Mouse (Mus musculus): ENCODE data around the gene Neurl3. TPM values are rescaled to one million over a fixed set of nuclear protein-coding genes. Genes with fewer than 3 reads are reported as not detected.
A peak's percentile ranks its signal among the peaks of the same experiment; 100 is the strongest.

Gene Neurl3
- polyA plus RNA-seq, 1 experiment from 2014 or later, result 0.53 TPM

- Histone ChIP-seq H3K4me2 (replicated peaks) (no peak overlapping the region), H3K4me1 (no peaks in the 10 kb centered on the region), H3K36me3 (no peaks in the 10 kb centered on the region), H3K9me3 (no peaks in the 10 kb centered on the region), H3K27me3 (no peaks in the 10 kb centered on the region), H3K9ac (replicated peaks) (no peak overlapping the region), H3K27ac (replicated peaks) (no peak overlapping the region), H3K4me3 (no peak overlapping the region)
- ATAC-seq (replicated peaks), result no peak
- WGBS, result 92% methylated on average over 8 of the region's 8 CpGs
Measured at GRCm38 (mm10) chr1:36293470-36293869, 19.0 kb upstream of the Neurl3 start.

- 93% methylated on average over 6 of the region's 6 CpGs for WGBS
- Histone ChIP-seq H3K4me3 (no peak overlapping the region), H3K9ac (replicated peaks) (no peak overlapping the region)
Measured at GRCm38 (mm10) chr1:36281849-36282248, 7.4 kb upstream of the Neurl3 start.

GRCm38 (mm10) chr1:36280938-36281337 lies 6.5 kb upstream of the Neurl3 start:
- H3K4me1 ChIP-seq, result no peaks in the 10 kb centered on the region
- 85% methylated on average over 3 of the region's 3 CpGs for WGBS

More at GRCm38 (mm10) chr1:36281849-36282248, 7.4 kb upstream of the Neurl3 start:
- Histone ChIP-seq H3K36me3 (no peaks in the 10 kb centered on the region), H3K4me1 (no peaks in the 10 kb centered on the region), H3K27ac (replicated peaks) (no peak overlapping the region), H3K9me3 (no peaks in the 10 kb centered on the region), H3K27me3 (no peaks in the 10 kb centered on the region), H3K4me2 (replicated peaks) (no peak overlapping the region)
- ATAC-seq (replicated peaks), result no peak

GRCm38 (mm10) chr1:36279202-36279601 lies 4.7 kb upstream of the Neurl3 start:
- Histone ChIP-seq H3K9ac (replicated peaks) (no peak overlapping the region), H3K27me3 (no peaks in the 10 kb centered on the region), H3K9me3 (no peaks in the 10 kb centered on the region), H3K4me3 (no peak overlapping the region), H3K27ac (replicated peaks) (no peak overlapping the region), H3K36me3 (no peaks in the 10 kb centered on the region), H3K4me1 (no peaks in the 10 kb centered on the region), H3K4me2 (replicated peaks) (no peak overlapping the region)
- ATAC-seq (replicated peaks), result no peak
- WGBS, result 20% methylated on average over 3 of the region's 3 CpGs

More at GRCm38 (mm10) chr1:36280938-36281337, 6.5 kb upstream of the Neurl3 start:
- H3K4me3 ChIP-seq, result no peak overlapping the region
- no peak overlapping the region for H3K9ac ChIP-seq (replicated peaks)
- no peaks in the 10 kb centered on the region for H3K27me3 ChIP-seq
- no peak overlapping the region for H3K27ac ChIP-seq (replicated peaks)
- no peaks in the 10 kb centered on the region for H3K9me3 ChIP-seq
- no peak overlapping the region for H3K4me2 ChIP-seq (replicated peaks)
- ATAC-seq (replicated peaks), result no peak
- no peaks in the 10 kb centered on the region for H3K36me3 ChIP-seq

GRCm38 (mm10) chr1:36277267-36278060 lies 3.0 kb upstream of the Neurl3 start:
- H3K9me3 ChIP-seq, result no peaks in the 10 kb centered on the region
- 17% methylated on average over 7 of the region's 7 CpGs for WGBS
- H3K4me3 ChIP-seq, result no peak overlapping the region
- H3K4me2 ChIP-seq (replicated peaks), result no peak overlapping the region
- no peak overlapping the region for H3K27ac ChIP-seq (replicated peaks)
- ATAC-seq (replicated peaks), result peak; percentile 35; the same call in 1 of the 2 replicates
- no peaks in the 10 kb centered on the region for H3K36me3 ChIP-seq
- H3K9ac ChIP-seq (replicated peaks), result no peak overlapping the region
- H3K4me1 ChIP-seq, result no peaks in the 10 kb centered on the region
- H3K27me3 ChIP-seq, result no peaks in the 10 kb centered on the region

- Histone ChIP-seq H3K9me3 (no peaks in the 10 kb centered on the region), H3K27ac (replicated peaks) (no peak overlapping the region), H3K4me1 (no peaks in the 10 kb centered on the region), H3K4me2 (replicated peaks) (no peak overlapping the region), H3K36me3 (no peaks in the 10 kb centered on the region), H3K27me3 (no peaks in the 10 kb centered on the region), H3K4me3 (no peak overlapping the region), H3K9ac (replicated peaks) (no peak overlapping the region)
- ATAC-seq (replicated peaks), result no peak
- WGBS, result 79% methylated on average over 13 of the region's 13 CpGs
Measured at GRCm38 (mm10) chr1:36275635-36276389, 1.3 kb upstream of the Neurl3 start.

GRCm38 (mm10) chr1:36273288-36273687 lies 1.2 kb downstream of the Neurl3 start:
- H3K9me3 ChIP-seq, result no peaks in the 10 kb centered on the region
- no peaks in the 10 kb centered on the region for H3K27me3 ChIP-seq
- no peak overlapping the region for H3K9ac ChIP-seq (replicated peaks)
- H3K36me3 ChIP-seq, result no peaks in the 10 kb centered on the region
- no peaks in the 10 kb centered on the region for H3K4me1 ChIP-seq
- H3K27ac ChIP-seq (replicated peaks), result no peak overlapping the region
- no peak for ATAC-seq (replicated peaks)
- 56% methylated on average over 9 of the region's 9 CpGs for WGBS
- no peak overlapping the region for H3K4me3 ChIP-seq
- H3K4me2 ChIP-seq (replicated peaks), result no peak overlapping the region

GRCm38 (mm10) chr1:36272546-36272945 lies 1.9 kb downstream of the Neurl3 start:
- Histone ChIP-seq H3K9me3 (no peaks in the 10 kb centered on the region), H3K4me3 (no peak overlapping the region), H3K4me1 (no peaks in the 10 kb centered on the region), H3K9ac (replicated peaks) (no peak overlapping the region), H3K27me3 (no peaks in the 10 kb centered on the region), H3K27ac (replicated peaks) (no peak overlapping the region), H3K36me3 (no peaks in the 10 kb centered on the region), H3K4me2 (replicated peaks) (no peak overlapping the region)
- ATAC-seq (replicated peaks), result no peak
- WGBS, result 68% methylated on average over 5 of the region's 5 CpGs

GRCm38 (mm10) chr1:36271516-36272230 lies 2.8 kb downstream of the Neurl3 start:
- Histone ChIP-seq H3K4me2 (replicated peaks) (no peak overlapping the region), H3K9me3 (no peaks in the 10 kb centered on the region), H3K36me3 (no peaks in the 10 kb centered on the region), H3K4me3 (no peak overlapping the region), H3K27ac (replicated peaks) (no peak overlapping the region), H3K9ac (replicated peaks) (no peak overlapping the region), H3K27me3 (no peaks in the 10 kb centered on the region), H3K4me1 (no peaks in the 10 kb centered on the region)
- ATAC-seq (replicated peaks), result no peak
- WGBS, result 72% methylated on average over 8 of the region's 8 CpGs

- WGBS, result 75% methylated on average over 3 of the region's 3 CpGs
- ATAC-seq (replicated peaks), result no peak
- Histone ChIP-seq H3K4me3 (no peak overlapping the region), H3K9me3 (no peaks in the 10 kb centered on the region), H3K27me3 (no peaks in the 10 kb centered on the region), H3K4me2 (replicated peaks) (no peak overlapping the region), H3K36me3 (no peaks in the 10 kb centered on the region), H3K27ac (replicated peaks) (no peak overlapping the region), H3K4me1 (no peaks in the 10 kb centered on the region), H3K9ac (replicated peaks) (no peak overlapping the region)
Measured at GRCm38 (mm10) chr1:36270666-36271065, 3.8 kb downstream of the Neurl3 start.

GRCm38 (mm10) chr1:36269121-36269795 lies 5.2 kb downstream of the Neurl3 start:
- Histone ChIP-seq H3K9me3 (no peaks in the 10 kb centered on the region), H3K4me1 (no peaks in the 10 kb centered on the region), H3K27me3 (no peaks in the 10 kb centered on the region), H3K27ac (replicated peaks) (no peak overlapping the region), H3K9ac (replicated peaks) (no peak overlapping the region), H3K4me3 (peak overlapping the region; percentile 13; the same call in 1 of the 2 replicates), H3K4me2 (replicated peaks) (peak overlapping the region; percentile 30), H3K36me3 (no peaks in the 10 kb centered on the region)
- ATAC-seq (replicated peaks), result no peak
- WGBS, result 46% methylated on average over 54 of the region's 54 CpGs
